Mouse (Mus musculus): Measurements from ENCODE around the gene Olfr319.

GRCm38 (mm10) chr11:58733372-58733771 is 34.4 kb downstream of the Olfr319 start:
- TF ChIP-seq CTCF (IDR thresholded peaks at IDR 0.05; ENCODE audit: low read depth) (no peak), EP300 (IDR thresholded peaks at IDR 0.05; ENCODE audit: low read depth) (no peak)

Data from heart, postnatal 0 days (tissue).